Mouse (Mus musculus) hindbrain, embryonic 11.5 days (tissue): ENCODE measurements around the gene Wwox. TPM values are rescaled to one million over a fixed set of nuclear protein-coding genes. Genes with fewer than 3 reads are reported as not detected.

ENCODE experiments used
- ATAC-seq: fragments of 200-750 bp; cut with Nextera tagmentation; 2 replicates; pipeline ENCODE4 v1.8.0; 2017; ENCODE audit warnings: mild to moderate bottlenecking, moderate TSS enrichment, moderate library complexity; ENCODE audit not compliant: low FRiP score
- DNase-seq: peaks from one replicate; pipeline ENCODE4 v3.0.0-alpha.2; 2015; ENCODE audit warnings: low spot score
- H3K27ac ChIP-seq: fragments of 300-500 bp; sonication (generic); 2 replicates; pipeline ENCODE4 v1.5.1; 2014; ENCODE audit warnings: mild to moderate bottlenecking, low read depth, low read length
- H3K27me3 ChIP-seq: fragments of 300-500 bp; sonication (generic); 2 replicates; pipeline ENCODE4 v1.6.1; 2014; ENCODE audit warnings: mild to moderate bottlenecking, low read length, moderate library complexity, mixed read lengths; ENCODE audit not compliant: control insufficient read depth, insufficient read depth
- H3K36me3 ChIP-seq: fragments of 300-500 bp; sonication (generic); 2 replicates; pipeline ENCODE4 v1.6.1; 2014; ENCODE audit warnings: mild to moderate bottlenecking, low read length, moderate library complexity, mixed read lengths; ENCODE audit not compliant: control insufficient read depth, insufficient read depth
- H3K4me1 ChIP-seq: fragments of 300-500 bp; sonication (generic); replicated peaks from 2 replicates; pipeline ENCODE4 v1.6.1; 2014; ENCODE audit warnings: low read length, mixed read lengths; ENCODE audit not compliant: control insufficient read depth, insufficient read depth
- H3K4me2 ChIP-seq: fragments of 300-500 bp; sonication (generic); replicated peaks from 2 replicates; pipeline ENCODE4 v1.6.1; 2014; ENCODE audit warnings: mild to moderate bottlenecking, low read depth, low read length
- H3K4me3 ChIP-seq: fragments of 300-500 bp; sonication (generic); 2 replicates; pipeline ENCODE4 v1.5.1; 2014; ENCODE audit warnings: low read depth, low read length
- H3K9ac ChIP-seq: fragments of 300-500 bp; sonication (generic); 2 replicates; pipeline ENCODE4 v1.6.1; 2014; ENCODE audit warnings: low read depth, low read length
- H3K9me3 ChIP-seq: fragments of 300-500 bp; sonication (generic); 2 replicates; pipeline ENCODE4 v1.6.1; 2016; ENCODE audit warnings: low read length; ENCODE audit not compliant: control insufficient read depth
- WGBS: fragments of 180-500 bp; shearing (Covaris S2); extraction: QIAGEN DNeasy Blood & Tissue Kit; methylation state at CpG from one replicate; pipeline ENCODE4 v1.1.7; 2014; 5-methylcytosine and 5-hydroxymethylcytosine counted together
- polyA plus RNA-seq: library from polyadenylated mRNA; unstranded; fragments of >200 nt; fragmentation: Nextera tagmentation; extraction: Ambion mirVana; gene quantifications from 2 replicates; pipeline ENCODE4 v1.2.1, GENCODE M21; 2014

Wwox gene
- polyA plus RNA-seq = 10.8 and 14.1 TPM in 2 replicates

- under 1% methylated on average over 54 of the region's 54 CpGs for WGBS
- peak; percentile 99 for DNase-seq
- peak within 1 kb of the TSS; percentile 58 for H3K9ac ChIP-seq
- H3K36me3 ChIP-seq = no peaks in the 10 kb centered on the region
- no peaks in the 10 kb centered on the region for H3K9me3 ChIP-seq
- ATAC-seq = peak; percentile 97
- no peaks in the 10 kb centered on the region for H3K27me3 ChIP-seq
- peak within 1 kb of the TSS; percentile 73 for H3K4me2 ChIP-seq
- H3K4me3 ChIP-seq = peak within 1 kb of the TSS; percentile 66
- peaks cover 2% of the 10 kb centered on the region; the same call in 1 of the 2 replicates for H3K4me1 ChIP-seq
- peak within 1 kb of the TSS; percentile 49 for H3K27ac ChIP-seq
Observed at GRCm38 (mm10) chr8:114439334-114440204, at the start of gene Wwox. TSS of gene Wwox (plus strand) at chr8:114439655.

DNA sequence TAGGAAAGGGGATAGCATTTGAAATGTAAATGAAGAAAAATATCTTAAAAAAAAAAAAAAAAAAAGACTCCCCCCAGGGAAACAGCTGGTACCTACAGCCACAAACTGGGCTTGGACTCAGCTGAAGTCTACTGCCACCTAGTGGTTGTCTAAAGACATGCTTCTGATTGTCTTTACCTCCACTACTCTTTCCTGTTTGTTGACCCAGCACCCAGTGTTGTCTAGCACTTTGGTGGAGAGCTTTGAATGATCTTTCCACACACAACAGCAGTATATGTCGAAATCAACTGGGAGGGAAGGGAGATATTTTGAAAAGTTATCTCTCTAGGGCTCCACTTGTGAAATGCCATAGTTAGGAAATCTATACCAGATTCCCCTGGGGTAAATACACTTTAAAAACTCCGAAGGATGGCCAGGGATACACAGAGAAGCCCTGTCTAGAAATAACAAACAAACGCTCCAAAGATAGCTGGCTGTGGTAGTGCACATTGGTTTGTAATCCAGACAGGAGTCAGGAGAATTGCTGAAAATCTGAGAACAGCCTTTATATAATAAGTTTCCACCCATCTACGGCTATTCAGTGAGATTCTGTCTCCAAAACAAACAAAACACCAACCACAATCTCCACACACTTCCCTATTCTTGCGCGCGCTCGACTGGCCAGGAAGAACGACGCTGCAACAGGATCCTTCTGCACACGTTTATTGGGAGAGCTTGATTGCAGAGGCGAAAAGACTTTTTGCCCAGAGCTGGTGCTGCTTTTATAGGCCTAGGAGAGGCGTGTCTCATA, 48.8 kb upstream of the Wwox start:
- Histone ChIP-seq H3K4me2 (no peak overlapping the region), H3K4me3 (no peak overlapping the region), H3K27ac (no peak overlapping the region), H3K9ac (no peak overlapping the region), H3K9me3 (no peaks in the 10 kb centered on the region), H3K36me3 (no peaks in the 10 kb centered on the region), H3K4me1 (no peaks in the 10 kb centered on the region), H3K27me3 (no peaks in the 10 kb centered on the region)
- 95% methylated on average over 11 of the region's 13 CpGs for WGBS
- peak; percentile 11 for DNase-seq
- no peak for ATAC-seq

- Histone ChIP-seq H3K4me3 (no peak overlapping the region), H3K4me2 (no peak overlapping the region), H3K36me3 (no peaks in the 10 kb centered on the region), H3K9me3 (no peaks in the 10 kb centered on the region), H3K4me1 (no peaks in the 10 kb centered on the region), H3K27me3 (no peaks in the 10 kb centered on the region), H3K27ac (no peak overlapping the region), H3K9ac (no peak overlapping the region)
- DNase-seq = no peak
- no peak for ATAC-seq
- 85% methylated on average over 5 of the region's 5 CpGs for WGBS
Observed at GRCm38 (mm10) chr8:114398326-114398725, 41.1 kb upstream of the Wwox start.

DNA sequence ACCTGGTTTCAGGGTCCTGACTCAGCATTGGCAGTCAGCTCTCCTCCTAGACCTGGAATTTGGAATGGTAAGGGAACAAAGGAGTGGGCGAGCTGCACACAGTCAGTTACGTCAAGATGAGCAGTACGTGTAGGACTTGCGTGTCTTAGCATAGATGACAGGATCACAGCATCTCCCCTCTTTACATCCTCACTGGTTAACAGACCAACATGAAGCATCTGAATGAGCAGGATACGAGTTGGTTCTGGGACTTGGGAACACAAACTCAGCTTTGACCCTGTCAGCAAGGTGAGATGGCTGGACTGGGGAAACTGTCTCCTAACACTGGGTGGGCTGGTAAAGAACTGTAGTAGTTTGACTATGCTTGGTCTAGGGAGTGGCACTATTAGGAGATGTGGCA, 40.2 kb upstream of the Wwox start:
- ATAC-seq = no peak
- Histone ChIP-seq H3K4me3 (no peak overlapping the region), H3K9ac (no peak overlapping the region), H3K9me3 (no peaks in the 10 kb centered on the region), H3K27me3 (no peaks in the 10 kb centered on the region), H3K4me1 (no peaks in the 10 kb centered on the region), H3K36me3 (no peaks in the 10 kb centered on the region), H3K4me2 (no peak overlapping the region), H3K27ac (no peak overlapping the region)
- DNase-seq = no peak
- 93% methylated on average over 5 of the region's 5 CpGs for WGBS

DNA sequence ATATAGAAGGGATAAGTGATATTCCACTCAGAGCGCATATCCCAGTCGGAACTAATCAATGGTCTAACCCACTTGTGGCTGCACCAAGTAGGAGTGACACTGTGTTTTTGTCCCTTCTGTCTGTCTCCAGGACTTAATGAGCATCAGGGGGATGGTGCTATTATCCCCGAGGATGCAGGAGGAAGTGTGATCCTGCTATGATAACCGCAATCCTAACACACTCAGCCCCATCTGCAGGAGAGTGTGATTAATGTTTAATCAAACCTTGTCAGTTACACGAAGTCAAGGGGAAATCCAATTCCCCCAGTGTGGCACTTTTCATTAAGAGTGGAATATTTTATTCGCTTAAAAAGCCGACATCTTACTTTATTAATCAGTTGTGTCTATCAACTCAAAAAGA, 37.8 kb upstream of the Wwox start:
- ATAC-seq = no peak

DNA sequence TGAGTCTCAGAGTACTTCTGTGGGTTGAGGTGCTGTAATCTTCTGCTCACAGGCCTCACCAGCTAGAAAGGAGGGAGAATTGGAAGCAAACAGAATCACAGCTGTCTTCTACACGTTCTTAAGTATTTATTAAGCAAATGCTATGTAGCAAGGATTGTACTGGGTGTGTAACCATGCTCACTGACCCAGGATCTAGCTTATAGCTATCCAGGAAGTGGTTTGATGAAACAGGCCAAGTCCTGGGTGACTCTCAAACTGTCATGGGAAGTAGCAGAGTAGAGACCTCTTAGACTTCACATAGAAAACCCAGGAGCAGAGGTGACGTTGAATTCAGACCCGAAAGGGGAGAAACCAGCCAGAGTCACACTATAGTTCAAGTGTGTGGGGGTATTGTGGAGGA, 28.0 kb upstream of the Wwox start:
- 67% methylated on average over 3 of the region's 3 CpGs for WGBS
- no peak for ATAC-seq
- no peaks in the 10 kb centered on the region for H3K27me3 ChIP-seq
- no peaks in the 10 kb centered on the region for H3K4me1 ChIP-seq
- no peak for DNase-seq
- no peak overlapping the region for H3K4me3 ChIP-seq
- no peak overlapping the region for H3K27ac ChIP-seq
- H3K9ac ChIP-seq = no peak overlapping the region
- H3K36me3 ChIP-seq = no peaks in the 10 kb centered on the region
- no peaks in the 10 kb centered on the region for H3K9me3 ChIP-seq
- H3K4me2 ChIP-seq = no peak overlapping the region

More for the DNA sequence above, 37.8 kb upstream of the Wwox start:
- H3K9me3 ChIP-seq = no peaks in the 10 kb centered on the region
- no peak overlapping the region for H3K9ac ChIP-seq
- H3K4me2 ChIP-seq = no peak overlapping the region
- H3K36me3 ChIP-seq = no peaks in the 10 kb centered on the region
- no peak overlapping the region for H3K4me3 ChIP-seq
- 68% methylated on average over 7 of the region's 7 CpGs for WGBS
- H3K27ac ChIP-seq = no peak overlapping the region
- no peaks in the 10 kb centered on the region for H3K27me3 ChIP-seq
- no peaks in the 10 kb centered on the region for H3K4me1 ChIP-seq
- peak; percentile 13 for DNase-seq

- H3K9me3 ChIP-seq = no peaks in the 10 kb centered on the region
- no peaks in the 10 kb centered on the region for H3K4me1 ChIP-seq
- H3K27ac ChIP-seq = no peak within 1 kb of the TSS
- no peak within 1 kb of the TSS for H3K4me3 ChIP-seq
- DNase-seq = no peak
- no peaks in the 10 kb centered on the region for H3K36me3 ChIP-seq
- ATAC-seq = no peak
- no peaks in the 10 kb centered on the region for H3K27me3 ChIP-seq
- H3K4me2 ChIP-seq = no peak within 1 kb of the TSS
- H3K9ac ChIP-seq = no peak within 1 kb of the TSS
- WGBS = 88% methylated on average over 8 of the region's 8 CpGs
Observed at GRCm38 (mm10) chr8:114417786-114418185, 21.7 kb upstream of the Wwox start, which contains the start of gene Clec3a. TSS of gene Clec3a (plus strand) at chr8:114418086.

DNA sequence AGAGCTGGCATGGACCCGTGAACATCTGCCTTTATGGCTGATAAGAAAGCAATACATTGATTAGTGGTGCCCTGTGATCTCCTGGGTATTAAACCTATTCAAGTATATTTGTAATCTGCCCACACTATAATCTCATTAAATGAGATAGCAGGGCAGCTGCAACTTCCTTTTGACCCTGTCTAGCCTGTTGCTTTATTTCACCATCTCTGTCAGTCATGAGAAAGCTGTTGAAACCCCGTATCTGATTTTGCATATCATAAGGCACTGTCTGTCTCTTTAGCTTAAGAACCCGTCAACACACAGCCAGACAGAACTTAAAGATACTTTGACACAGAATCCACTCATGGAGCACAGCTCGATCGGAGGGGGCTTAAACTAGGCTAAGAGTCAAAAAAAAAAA, 21.0 kb upstream of the Wwox start:
- H3K27me3 ChIP-seq = no peaks in the 10 kb centered on the region
- H3K9me3 ChIP-seq = no peaks in the 10 kb centered on the region
- no peaks in the 10 kb centered on the region for H3K36me3 ChIP-seq
- no peak overlapping the region for H3K27ac ChIP-seq
- WGBS = 85% methylated on average over 5 of the region's 5 CpGs
- H3K4me1 ChIP-seq = no peaks in the 10 kb centered on the region
- no peak overlapping the region for H3K4me3 ChIP-seq
- no peak overlapping the region for H3K9ac ChIP-seq
- H3K4me2 ChIP-seq = no peak overlapping the region
- ATAC-seq (no peak), DNase-seq (no peak)
